In the genomic region with DNA sequence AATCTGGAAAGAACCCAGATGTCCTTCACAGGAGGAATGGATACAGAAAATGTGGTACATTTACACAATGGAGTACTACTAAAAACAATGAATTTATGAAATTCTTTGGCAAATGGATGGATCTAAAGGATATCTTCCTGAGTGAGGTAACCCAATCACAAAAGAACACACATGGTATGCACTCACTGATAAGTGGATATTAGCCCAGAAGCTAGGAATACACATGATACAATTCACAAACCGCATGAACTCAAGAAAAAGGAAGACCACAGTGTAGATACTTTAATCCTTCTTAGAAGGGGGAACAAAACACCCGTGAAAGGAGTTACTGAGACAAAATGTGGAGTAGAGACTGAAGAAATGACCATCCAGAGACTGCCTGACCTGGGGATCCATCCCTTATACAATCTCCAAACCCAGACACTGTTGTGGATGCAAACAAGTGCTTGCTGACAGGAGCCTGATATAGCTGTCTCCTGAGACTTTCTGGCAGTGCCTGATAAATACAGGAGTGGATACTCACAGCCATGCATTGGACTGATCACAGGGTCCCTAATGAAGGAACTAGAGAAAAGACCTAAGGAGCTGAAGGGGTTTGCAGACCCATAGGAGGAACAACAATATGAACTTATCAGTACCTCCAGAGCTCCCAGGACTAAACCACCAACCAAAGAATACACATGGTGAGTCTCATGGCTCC, we compare ENCODE assay signal across 7 mouse cellular contexts.
DNase-seq lines count a peak whose midpoint lies in the region; ATAC-seq and TF ChIP-seq lines count a peak whose summit lies in the region.
"Not testable (repeated sequence)": the region's sequence is repeated elsewhere in the genome, so short reads cannot be mapped to it uniquely, and the experiment has no call there.

No protein-coding gene starts in this region.

- peaks cover 5 to 11% of the 10 kb centered on the region in 2 experiments for H3K4me1 ChIP-seq in MEL (ENCODE audit: control insufficient read depth in 1 of 2, insufficient read depth in 2 of 2, low read length in 2 of 2)
- H3K4me1 ChIP-seq in erythroblast, embryonic 14.5 days (ENCODE audit: control insufficient read depth) = peaks cover 31% of the 10 kb centered on the region
- not testable (repeated sequence) for H3K4me1 ChIP-seq in liver, embryonic 11.5 days (replicated peaks; ENCODE audit: control insufficient read depth, insufficient read depth, low read length); liver, embryonic 14.5 days (replicated peaks; ENCODE audit: control insufficient read depth in 2 of 2, insufficient read depth in 2 of 2, low read length in 1 of 2); liver, postnatal 0 days (ENCODE audit: insufficient read depth)

- ATAC-seq in liver, embryonic 11.5 days (replicated peaks; ENCODE audit: low FRiP score) = peak; percentile 99
- ATAC-seq in liver, embryonic 14.5 days (ENCODE audit: insufficient read depth) = peak; percentile 99
- peak; percentile 98 for ATAC-seq in liver, postnatal 0 days

- not testable (repeated sequence) for H3K4me3 ChIP-seq in MEL (ENCODE audit: control insufficient read depth in 1 of 2, insufficient read depth in 1 of 2, low read depth in 2 of 2, low read length in 2 of 2); liver, embryonic 11.5 days (ENCODE audit: low read depth, low read length); liver, postnatal 0 days (ENCODE audit: low read depth, low read length)
- H3K4me3 ChIP-seq in erythroblast, embryonic 14.5 days (replicated peaks) = peak overlapping the region; percentile 38
- peak overlapping the region in 1 of 2 experiments; percentile 12; a peak in 1 of 4 replicates for H3K4me3 ChIP-seq in liver, embryonic 14.5 days (ENCODE audit: insufficient read depth in 1 of 2, low read depth in 2 of 2, low read length in 2 of 2)

- TF ChIP-seq CTCF in MEL (IDR thresholded peaks at IDR 0.05 in 2 of 3, conservative IDR thresholded peaks at IDR 0.05 in 1 of 3; ENCODE audit: control insufficient read depth in 1 of 3, insufficient read depth in 1 of 3, low read depth in 2 of 3, low read length in 3 of 3, poor library complexity in 1 of 3, severe bottlenecking in 1 of 3); liver, embryonic 14.5 days (IDR thresholded peaks at IDR 0.05; ENCODE audit: low read depth); liver, postnatal 0 days (IDR thresholded peaks at IDR 0.05; ENCODE audit: low read depth): not testable (repeated sequence)

- not testable (repeated sequence) for TF ChIP-seq RAD21 in MEL (IDR thresholded peaks at IDR 0.05; ENCODE audit: low read depth, low read length)

- H3K36me3 ChIP-seq in MEL (ENCODE audit: control insufficient read depth in 1 of 2, insufficient read depth in 2 of 2, low read length in 2 of 2) = peaks cover 0 to 11% of the 10 kb centered on the region in 2 experiments; a peak in 2 of 4 replicates
- H3K36me3 ChIP-seq in erythroblast, embryonic 14.5 days (ENCODE audit: control insufficient read depth); liver, embryonic 11.5 days (ENCODE audit: control insufficient read depth, insufficient read depth, low read length); liver, embryonic 14.5 days (replicated peaks; ENCODE audit: control insufficient read depth, insufficient read depth, low read depth); liver, postnatal 0 days (replicated peaks; ENCODE audit: insufficient read depth, low read length): not testable (repeated sequence)

- H3K27me3 ChIP-seq in MEL (ENCODE audit: control insufficient read depth in 1 of 2, insufficient read depth in 2 of 2, low read length in 2 of 2); erythroblast, embryonic 14.5 days (ENCODE audit: control insufficient read depth); liver, embryonic 11.5 days (replicated peaks; ENCODE audit: control insufficient read depth, insufficient read depth, low read length); liver, embryonic 14.5 days (ENCODE audit: control insufficient read depth, insufficient read depth, low read length); liver, postnatal 0 days (ENCODE audit: insufficient read depth, low read length): not testable (repeated sequence)

- DNase-seq in MEL (ENCODE audit: low read depth, low spot score) = peak; percentile 73
- DNase-seq in c-Kit-positive CD71-positive TER-119-negative erythroid progenitor cells, embryonic 14.5 days (ENCODE audit: low read depth) = peak; percentile 29
- DNase-seq in liver, embryonic 11.5 days (ENCODE audit: low spot score); liver, postnatal 0 days: not testable (repeated sequence)
- DNase-seq in liver, embryonic 14.5 days (ENCODE audit: low read depth in 3 of 3, low spot score in 3 of 3) = peak; percentile 46 to 64 (median 57)
- peak; percentile 8 for DNase-seq in spleen, adult 12 weeks (ENCODE audit: low spot score)

- 61% methylated on average over 2 of the region's 2 CpGs for WGBS in liver, embryonic 11.5 days
- WGBS in liver, embryonic 14.5 days (ENCODE audit: insufficient replicate concordance) = 23% methylated on average over 2 of the region's 2 CpGs
- WGBS in liver, postnatal 0 days (ENCODE audit: insufficient replicate concordance) = 56% methylated on average over 2 of the region's 2 CpGs

- peak; percentile 67 to 75 for TF ChIP-seq EP300 in MEL (IDR thresholded peaks at IDR 0.05; ENCODE audit: low read depth in 1 of 2, low read length in 2 of 2)
- TF ChIP-seq EP300 in liver, embryonic 14.5 days (IDR thresholded peaks at IDR 0.05; ENCODE audit: low read depth) = peak; percentile 82
- peak; percentile 90 for TF ChIP-seq EP300 in liver, postnatal 0 days (IDR thresholded peaks at IDR 0.05; ENCODE audit: low read depth)

- not testable (repeated sequence) for TF ChIP-seq POLR2A in MEL (IDR thresholded peaks at IDR 0.05; ENCODE audit: control insufficient read depth in 1 of 2, insufficient read depth in 1 of 2, low read depth in 1 of 2, low read length in 2 of 2, poor library complexity in 1 of 2)

- H3K9ac ChIP-seq in MEL (ENCODE audit: control insufficient read depth, low read depth, low read length, poor library complexity, severe bottlenecking); liver, embryonic 11.5 days (ENCODE audit: low read depth, low read length); liver, postnatal 0 days (replicated peaks): not testable (repeated sequence)
- H3K9ac ChIP-seq in liver, embryonic 14.5 days (replicated peaks) = peak overlapping the region; percentile 27

- H3K4me2 ChIP-seq in liver, embryonic 11.5 days; liver, postnatal 0 days (ENCODE audit: low read depth, low read length): not testable (repeated sequence)
- peak overlapping the region; percentile 54 for H3K4me2 ChIP-seq in liver, embryonic 14.5 days (ENCODE audit: low read depth)

- H3K9me3 ChIP-seq in MEL (replicated peaks; ENCODE audit: insufficient read depth, low read length); erythroblast, embryonic 14.5 days (ENCODE audit: control insufficient read depth, low read length); liver, embryonic 11.5 days (ENCODE audit: control insufficient read depth, low read length); liver, embryonic 14.5 days (ENCODE audit: control insufficient read depth, low read length); liver, postnatal 0 days (ENCODE audit: low read length): not testable (repeated sequence)

- H3K27ac ChIP-seq in MEL (ENCODE audit: control insufficient read depth, low read depth, low read length) = peak overlapping the region; percentile 82
- H3K27ac ChIP-seq in liver, embryonic 11.5 days (ENCODE audit: low read depth, low read length) = not testable (repeated sequence)
- peak overlapping the region; percentile 74 for H3K27ac ChIP-seq in liver, embryonic 14.5 days
- H3K27ac ChIP-seq in liver, postnatal 0 days (ENCODE audit: low read depth) = peak overlapping the region; percentile 60

- H3K79me2 ChIP-seq in MEL (ENCODE audit: control insufficient read depth, insufficient read depth, low read length, poor library complexity) = not testable (repeated sequence)

TF ChIP-seq in MEL, 35 proteins besides CTCF, POLR2A, EP300 and RAD21:
- TF ChIP-seq TAL1 (IDR thresholded peaks at IDR 0.05; ENCODE audit: low read length) (peak; percentile 81), ETS1 (IDR thresholded peaks at IDR 0.05; ENCODE audit: low read depth, low read length) (0 out of 2 replicates have a peak, but pooled peaks have one; percentile 22), SIN3A (IDR thresholded peaks at IDR 0.05; ENCODE audit: low read length) (0 out of 2 replicates have a peak, but pooled peaks have one; percentile 11), GATA1 (IDR thresholded peaks at IDR 0.05; ENCODE audit: low read depth, low read length) (peak; percentile 36), TCF12 (IDR thresholded peaks at IDR 0.05; ENCODE audit: low read depth, low read length) (peak; percentile 82), MYC (IDR thresholded peaks at IDR 0.05; ENCODE audit: low read depth, low read length) (0 out of 2 replicates have a peak, but pooled peaks have one; percentile 23)
